Mouse (Mus musculus): Measurements from ENCODE around the gene Slc5a5.

DNA sequence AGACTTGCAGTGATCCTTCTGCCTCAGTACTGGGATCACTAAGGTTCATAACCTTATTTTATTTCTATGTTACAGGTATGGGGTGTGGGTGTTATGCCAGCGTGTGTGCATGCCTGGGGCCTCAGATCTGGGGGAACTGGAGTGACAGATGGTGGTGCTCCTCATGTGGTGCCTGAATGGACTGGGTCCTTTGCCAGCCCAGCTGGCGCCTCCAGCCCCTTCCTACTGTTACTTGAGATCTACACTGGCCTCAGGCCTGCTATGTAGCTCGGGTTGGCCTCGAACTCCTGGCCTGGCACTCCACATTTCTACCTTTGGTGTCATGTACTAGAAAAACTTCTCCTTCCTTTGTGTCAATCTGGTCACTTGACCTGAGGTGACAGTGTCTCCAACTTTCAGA lies 8.4 kb downstream of the Slc5a5 start:
- no peak for TF ChIP-seq MAX (IDR thresholded peaks at IDR 0.05)
- no peak for TF ChIP-seq CTCF (IDR thresholded peaks at IDR 0.05; ENCODE audit: control insufficient read depth, insufficient read depth, insufficient read length)
- TF ChIP-seq USF1 (IDR thresholded peaks at IDR 0.05; ENCODE audit: low read depth): no peak
- TF ChIP-seq CEBPB (IDR thresholded peaks at IDR 0.05; ENCODE audit: low read depth): no peak
- TF ChIP-seq FOSL1 (IDR thresholded peaks at IDR 0.05; ENCODE audit: insufficient read depth, low read length, poor library complexity, severe bottlenecking): no peak
- TF ChIP-seq MYOG (IDR thresholded peaks at IDR 0.05; ENCODE audit: control insufficient read depth, extremely low read depth, insufficient read length): no peak
- no peak for TF ChIP-seq MYOD1 (IDR thresholded peaks at IDR 0.05; ENCODE audit: control insufficient read depth, insufficient read length, low read depth)
